Mouse (Mus musculus) kidney, adult 2 months (tissue): ENCODE results near the gene Rpn1.

Experiments
- CTCF ChIP-seq: fragments of 200-500 bp; conservative IDR thresholded peaks from 2 replicates; pipeline ENCODE4 v1.5.1; 2011; ENCODE audit warnings: low read depth, mild to moderate bottlenecking, control low read depth, low read length, moderate library complexity, mixed read lengths; ENCODE audit not compliant: insufficient read depth, insufficient read length
- POLR2A ChIP-seq: fragments of 200-500 bp; IDR thresholded peaks from one replicate; pipeline ENCODE4 v1.6.1; 2011; ENCODE audit warnings: low read depth, low read length, control low read depth

DNA sequence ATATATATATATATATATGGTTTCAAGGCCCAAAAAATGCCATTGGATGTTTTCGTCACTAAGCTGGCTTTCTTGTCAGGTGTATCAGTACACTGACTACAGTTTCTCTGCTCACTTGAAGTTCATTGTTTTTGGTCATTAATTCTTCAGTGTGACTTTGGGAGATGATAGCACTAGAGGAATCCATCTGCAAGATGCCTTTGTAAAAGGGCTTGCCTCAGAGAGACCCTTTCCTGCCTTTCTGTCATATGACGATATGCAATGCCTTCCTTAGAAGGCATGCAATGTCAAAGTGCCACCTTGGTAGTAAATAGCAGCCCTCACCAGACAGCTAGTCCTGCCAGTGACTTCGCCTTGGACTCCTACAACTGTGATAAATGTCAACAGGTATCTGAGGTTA is 610 bp upstream of the Rpn1 start:
- no peak for TF ChIP-seq POLR2A
- no peak for TF ChIP-seq CTCF
